Mouse (Mus musculus): ENCODE measurements around the gene Tmeff2. TPM values are rescaled to one million over a fixed set of nuclear protein-coding genes. Genes with fewer than 3 reads are reported as not detected.
A peak's percentile ranks its signal among the peaks of the same experiment; 100 is the strongest.

Tmeff2 gene
- polyA plus RNA-seq, 1 experiment from 2014 or later = 87.2 TPM

- Histone ChIP-seq H3K4me3 (ENCODE audit: low read depth, low read length) (peak overlapping the region; percentile 88), H3K4me2 (ENCODE audit: low read length) (peak overlapping the region; percentile 81), H3K36me3 (ENCODE audit: control insufficient read depth, insufficient read depth, low read length) (no peaks in the 10 kb centered on the region), H3K27ac (ENCODE audit: low read length) (no peak overlapping the region), H3K27me3 (ENCODE audit: control insufficient read depth, insufficient read depth, low read depth, low read length) (no peaks in the 10 kb centered on the region), H3K9ac (ENCODE audit: low read depth, low read length) (peak overlapping the region; percentile 93), H3K4me1 (ENCODE audit: control insufficient read depth, insufficient read depth, low read length) (peaks cover 4% of the 10 kb centered on the region), H3K9me3 (replicated peaks; ENCODE audit: control insufficient read depth, low read length, poor library complexity, severe bottlenecking) (no peaks in the 10 kb centered on the region)
- WGBS = 27% methylated on average over 2 of the region's 3 CpGs
- ATAC-seq = no peak
These were observed 28.3 kb downstream of the Tmeff2 start for GRCm38 (mm10) chr1:50928776-50929175.

DNA sequence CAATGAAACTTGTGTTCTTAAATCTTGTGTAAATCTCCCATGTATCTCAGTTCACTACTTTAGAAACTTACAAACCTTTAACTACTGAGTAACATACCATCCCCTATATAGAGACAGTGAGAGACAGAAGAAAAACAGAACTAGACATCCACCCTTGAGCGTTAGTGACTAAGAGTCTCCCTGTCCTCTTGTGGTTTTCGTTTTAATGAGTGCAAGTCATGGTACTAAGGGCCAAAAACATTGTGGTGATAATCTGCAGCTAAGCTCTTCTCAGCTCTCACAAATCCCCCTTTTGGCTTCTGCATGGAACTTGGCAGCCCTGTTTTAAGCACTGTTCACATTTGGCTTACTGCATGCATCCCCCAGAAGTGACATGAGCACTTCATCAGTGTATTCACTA, 34.6 kb downstream of the Tmeff2 start:
- Histone ChIP-seq H3K9ac (ENCODE audit: low read depth, low read length) (no peak overlapping the region), H3K27ac (ENCODE audit: low read length) (no peak overlapping the region), H3K4me1 (ENCODE audit: control insufficient read depth, insufficient read depth, low read length) (peaks cover 4% of the 10 kb centered on the region), H3K4me2 (ENCODE audit: low read length) (no peak overlapping the region), H3K36me3 (ENCODE audit: control insufficient read depth, insufficient read depth, low read length) (no peaks in the 10 kb centered on the region), H3K4me3 (ENCODE audit: low read depth, low read length) (no peak overlapping the region), H3K27me3 (ENCODE audit: control insufficient read depth, insufficient read depth, low read depth, low read length) (no peaks in the 10 kb centered on the region), H3K9me3 (replicated peaks; ENCODE audit: control insufficient read depth, low read length, poor library complexity, severe bottlenecking) (no peaks in the 10 kb centered on the region)
- 54% methylated on average over 2 of the region's 2 CpGs for WGBS
- no peak for ATAC-seq

- no peaks in the 10 kb centered on the region for H3K27me3 ChIP-seq (ENCODE audit: control insufficient read depth, insufficient read depth, low read depth, low read length)
- no peak overlapping the region for H3K4me3 ChIP-seq (ENCODE audit: low read depth, low read length)
- peaks cover 2% of the 10 kb centered on the region for H3K4me1 ChIP-seq (ENCODE audit: control insufficient read depth, insufficient read depth, low read length)
- no peak overlapping the region for H3K9ac ChIP-seq (ENCODE audit: low read depth, low read length)
- no peak for ATAC-seq
- no peaks in the 10 kb centered on the region for H3K36me3 ChIP-seq (ENCODE audit: control insufficient read depth, insufficient read depth, low read length)
- 84% methylated on average over 2 of the region's 2 CpGs for WGBS
- no peaks in the 10 kb centered on the region for H3K9me3 ChIP-seq (replicated peaks; ENCODE audit: control insufficient read depth, low read length, poor library complexity, severe bottlenecking)
- no peak overlapping the region for H3K27ac ChIP-seq (ENCODE audit: low read length)
- H3K4me2 ChIP-seq (ENCODE audit: low read length) = no peak overlapping the region
These were observed 35.0 kb downstream of the Tmeff2 start for GRCm38 (mm10) chr1:50935484-50935883.

DNA sequence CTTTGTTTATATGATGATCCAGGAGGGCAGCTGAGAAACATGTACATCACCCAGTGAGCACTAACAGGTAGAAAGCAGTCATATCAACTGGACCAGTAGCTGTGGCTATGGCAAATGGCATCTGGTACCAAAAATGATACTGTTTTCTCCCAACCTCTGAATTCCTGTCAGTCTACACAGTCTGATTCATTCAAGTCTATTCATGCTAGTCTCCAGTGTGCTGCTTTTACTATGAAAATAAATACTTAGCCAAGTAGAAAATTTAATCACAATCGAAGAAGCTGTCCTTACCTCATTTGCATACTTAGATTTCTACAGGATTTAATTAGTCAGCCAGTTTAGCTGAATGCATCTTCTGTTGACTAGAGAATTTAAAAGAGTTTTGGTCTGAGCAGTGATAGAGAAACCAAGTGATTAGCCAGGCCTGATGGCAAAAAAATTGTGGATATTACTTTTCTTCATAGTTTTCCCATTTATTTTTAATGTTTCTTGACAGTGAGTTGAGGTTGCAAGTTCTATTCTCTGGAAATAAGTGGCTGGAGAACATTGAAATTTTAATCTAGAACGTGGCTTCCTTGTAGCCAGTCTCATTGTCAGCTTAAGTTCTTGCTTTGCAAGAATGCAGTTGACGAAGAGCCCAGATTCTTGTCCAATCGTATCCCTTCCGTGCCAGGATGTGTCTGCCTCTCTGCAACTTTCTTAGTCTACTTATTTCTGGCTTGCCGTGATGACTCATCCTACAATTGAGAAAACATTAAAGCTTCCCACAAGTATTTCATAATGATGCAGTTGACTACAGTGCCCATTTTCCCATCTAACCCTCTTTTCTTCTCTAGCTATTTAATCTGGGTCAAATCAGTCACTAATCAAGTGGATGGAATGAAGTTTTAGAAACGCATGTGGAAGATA, 39.9 kb downstream of the Tmeff2 start:
- Histone ChIP-seq H3K4me2 (ENCODE audit: low read length) (no peak overlapping the region), H3K9me3 (replicated peaks; ENCODE audit: control insufficient read depth, low read length, poor library complexity, severe bottlenecking) (no peaks in the 10 kb centered on the region), H3K27me3 (ENCODE audit: control insufficient read depth, insufficient read depth, low read depth, low read length) (no peaks in the 10 kb centered on the region), H3K27ac (ENCODE audit: low read length) (no peak overlapping the region), H3K36me3 (ENCODE audit: control insufficient read depth, insufficient read depth, low read length) (0 out of 2 replicates have a peak, but pooled peaks cover 4% of the 10 kb centered on the region), H3K4me1 (ENCODE audit: control insufficient read depth, insufficient read depth, low read length) (no peaks in the 10 kb centered on the region), H3K4me3 (ENCODE audit: low read depth, low read length) (no peak overlapping the region), H3K9ac (ENCODE audit: low read depth, low read length) (no peak overlapping the region)
- no peak for ATAC-seq
- 82% methylated on average over 7 of the region's 7 CpGs for WGBS

GRCm38 (mm10) chr1:50948575-50948974, 48.1 kb downstream of the Tmeff2 start:
- H3K9ac ChIP-seq (ENCODE audit: low read depth, low read length) = no peak overlapping the region
- H3K4me2 ChIP-seq (ENCODE audit: low read length) = no peak overlapping the region
- H3K36me3 ChIP-seq (ENCODE audit: control insufficient read depth, insufficient read depth, low read length) = 0 out of 2 replicates have a peak, but pooled peaks cover 4% of the 10 kb centered on the region
- no peaks in the 10 kb centered on the region for H3K9me3 ChIP-seq (replicated peaks; ENCODE audit: control insufficient read depth, low read length, poor library complexity, severe bottlenecking)
- ATAC-seq = no peak
- H3K4me3 ChIP-seq (ENCODE audit: low read depth, low read length) = no peak overlapping the region
- 53% methylated on average over 1 of the region's 1 CpGs for WGBS
- H3K27me3 ChIP-seq (ENCODE audit: control insufficient read depth, insufficient read depth, low read depth, low read length) = no peaks in the 10 kb centered on the region
- no peak overlapping the region for H3K27ac ChIP-seq (ENCODE audit: low read length)
- no peaks in the 10 kb centered on the region for H3K4me1 ChIP-seq (ENCODE audit: control insufficient read depth, insufficient read depth, low read length)

GRCm38 (mm10) chr1:50958844-50959243, 58.4 kb downstream of the Tmeff2 start:
- Histone ChIP-seq H3K4me1 (ENCODE audit: control insufficient read depth, insufficient read depth, low read length) (peaks cover 5% of the 10 kb centered on the region; the same call in 1 of the 2 replicates), H3K36me3 (ENCODE audit: control insufficient read depth, insufficient read depth, low read length) (peaks cover 4% of the 10 kb centered on the region; the same call in 1 of the 2 replicates), H3K9ac (ENCODE audit: low read depth, low read length) (no peak overlapping the region), H3K4me2 (ENCODE audit: low read length) (no peak overlapping the region), H3K27me3 (ENCODE audit: control insufficient read depth, insufficient read depth, low read depth, low read length) (no peaks in the 10 kb centered on the region), H3K27ac (ENCODE audit: low read length) (no peak overlapping the region), H3K4me3 (ENCODE audit: low read depth, low read length) (no peak overlapping the region), H3K9me3 (replicated peaks; ENCODE audit: control insufficient read depth, low read length, poor library complexity, severe bottlenecking) (no peaks in the 10 kb centered on the region)
- no peak for ATAC-seq
- WGBS = 97% methylated on average over 1 of the region's 1 CpGs

- peak; percentile 49; the same call in 1 of the 2 replicates for ATAC-seq
These were observed 61.7 kb downstream of the Tmeff2 start for GRCm38 (mm10) chr1:50961954-50962648.

GRCm38 (mm10) chr1:50962649-50963000, 62.2 kb downstream of the Tmeff2 start:
- H3K4me3 ChIP-seq (ENCODE audit: low read depth, low read length) = no peak overlapping the region
- WGBS = 70% methylated on average over 4 of the region's 4 CpGs
- H3K36me3 ChIP-seq (ENCODE audit: control insufficient read depth, insufficient read depth, low read length) = peaks cover 2% of the 10 kb centered on the region; the same call in 1 of the 2 replicates
- no peak for ATAC-seq
- H3K9me3 ChIP-seq (replicated peaks; ENCODE audit: control insufficient read depth, low read length, poor library complexity, severe bottlenecking) = no peaks in the 10 kb centered on the region
- H3K4me1 ChIP-seq (ENCODE audit: control insufficient read depth, insufficient read depth, low read length) = peaks cover 5% of the 10 kb centered on the region; the same call in 1 of the 2 replicates
- H3K9ac ChIP-seq (ENCODE audit: low read depth, low read length) = no peak overlapping the region
- H3K27me3 ChIP-seq (ENCODE audit: control insufficient read depth, insufficient read depth, low read depth, low read length) = no peaks in the 10 kb centered on the region
- no peak overlapping the region for H3K4me2 ChIP-seq (ENCODE audit: low read length)
- no peak overlapping the region for H3K27ac ChIP-seq (ENCODE audit: low read length)

More at GRCm38 (mm10) chr1:50961954-50962648, 61.7 kb downstream of the Tmeff2 start:
- no peak overlapping the region for H3K4me3 ChIP-seq (ENCODE audit: low read depth, low read length)
- H3K27me3 ChIP-seq (ENCODE audit: control insufficient read depth, insufficient read depth, low read depth, low read length) = no peaks in the 10 kb centered on the region
- no peaks in the 10 kb centered on the region for H3K9me3 ChIP-seq (replicated peaks; ENCODE audit: control insufficient read depth, low read length, poor library complexity, severe bottlenecking)
- H3K27ac ChIP-seq (ENCODE audit: low read length) = no peak overlapping the region
- peaks cover 4% of the 10 kb centered on the region; the same call in 1 of the 2 replicates for H3K36me3 ChIP-seq (ENCODE audit: control insufficient read depth, insufficient read depth, low read length)
- no peak overlapping the region; the same call in 1 of the 2 replicates for H3K9ac ChIP-seq (ENCODE audit: low read depth, low read length)
- H3K4me1 ChIP-seq (ENCODE audit: control insufficient read depth, insufficient read depth, low read length) = peaks cover 5% of the 10 kb centered on the region; the same call in 1 of the 2 replicates
- no peak overlapping the region for H3K4me2 ChIP-seq (ENCODE audit: low read length)
- WGBS = 43% methylated on average over 5 of the region's 5 CpGs

DNA sequence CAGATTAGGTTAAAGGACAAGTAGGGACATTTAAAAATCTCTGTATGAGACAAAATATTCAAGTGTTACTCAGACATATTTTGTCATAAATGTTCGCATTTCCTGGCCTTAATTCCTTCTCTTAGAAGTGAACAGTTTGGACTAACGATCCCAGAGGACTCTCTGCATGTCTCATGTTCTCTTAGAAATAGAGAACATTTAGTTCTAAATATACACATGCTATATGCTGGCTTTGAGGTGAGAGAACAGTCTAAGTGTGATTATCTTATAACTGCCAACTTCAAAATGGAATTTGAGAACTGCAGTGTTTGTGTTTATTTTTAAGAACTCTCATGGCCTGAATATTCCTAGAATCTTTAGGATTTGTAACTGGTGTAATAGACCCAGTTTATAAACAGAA, 69.2 kb downstream of the Tmeff2 start:
- 0 out of 2 replicates have a peak, but pooled peaks cover 2% of the 10 kb centered on the region for H3K36me3 ChIP-seq (ENCODE audit: control insufficient read depth, insufficient read depth, low read length)
- H3K9me3 ChIP-seq (replicated peaks; ENCODE audit: control insufficient read depth, low read length, poor library complexity, severe bottlenecking) = no peaks in the 10 kb centered on the region
- no peaks in the 10 kb centered on the region for H3K27me3 ChIP-seq (ENCODE audit: control insufficient read depth, insufficient read depth, low read depth, low read length)
- H3K4me2 ChIP-seq (ENCODE audit: low read length) = no peak overlapping the region
- WGBS = 84% methylated on average over 2 of the region's 2 CpGs
- no peak overlapping the region for H3K4me3 ChIP-seq (ENCODE audit: low read depth, low read length)
- H3K4me1 ChIP-seq (ENCODE audit: control insufficient read depth, insufficient read depth, low read length) = no peaks in the 10 kb centered on the region
- H3K9ac ChIP-seq (ENCODE audit: low read depth, low read length) = no peak overlapping the region
- ATAC-seq = no peak
- no peak overlapping the region for H3K27ac ChIP-seq (ENCODE audit: low read length)

All from midbrain, embryonic 16.5 days (tissue).